Mouse (Mus musculus): Measurements from ENCODE around the gene Blvrb. TPM values are rescaled to one million over a fixed set of nuclear protein-coding genes. Genes with fewer than 3 reads are reported as not detected.

Blvrb gene
- total and polyA plus RNA-seq, 3 experiments = 210 to 245 TPM; not detected in 1

GRCm38 (mm10) chr7:27473156-27473834 lies 25.5 kb downstream of the Blvrb start, which contains the start of gene Sertad3 (continued):
- TF ChIP-seq ZMIZ1 (IDR thresholded peaks at IDR 0.05; ENCODE audit: low read depth, low read length) (peak; percentile 62), ZC3H11A (IDR thresholded peaks at IDR 0.05; ENCODE audit: low read depth, low read length) (no peak), E2F4 (IDR thresholded peaks at IDR 0.05; ENCODE audit: borderline replicate concordance, low read depth, low read length) (peak; percentile 35; the same call in 1 of the 2 replicates), TBP (IDR thresholded peaks at IDR 0.05; ENCODE audit: low read depth, low read length) (peak; percentile 70), GATA1 (IDR thresholded peaks at IDR 0.05; ENCODE audit: low read depth, low read length) (no peak), SIN3A (IDR thresholded peaks at IDR 0.05; ENCODE audit: low read length) (no peak; the same call in 1 of the 2 replicates), KAT2A (conservative IDR thresholded peaks at IDR 0.05; ENCODE audit: low read depth, low read length) (no peak)

GRCm38 (mm10) chr7:27473835-27474489 lies 26.2 kb downstream of the Blvrb start:
- DNase-seq (ENCODE audit: low read depth, low spot score) = no peak
- Histone ChIP-seq H3K27me3 (ENCODE audit: control insufficient read depth in 1 of 2, insufficient read depth in 2 of 2, low read length in 2 of 2) (no peaks in the 10 kb centered on the region), H3K79me2 (ENCODE audit: control insufficient read depth, insufficient read depth, low read length, poor library complexity) (no peaks in the 10 kb centered on the region; the same call in 1 of the 2 replicates), H3K9ac (ENCODE audit: control insufficient read depth, low read depth, low read length, poor library complexity, severe bottlenecking) (peak overlapping the region; percentile 66), H3K36me3 (ENCODE audit: control insufficient read depth in 1 of 2, insufficient read depth in 2 of 2, low read length in 2 of 2) (peaks cover 0 to 10% of the 10 kb centered on the region in 2 experiments; a peak in 2 of 4 replicates), H3K4me3 (ENCODE audit: control insufficient read depth in 1 of 2, insufficient read depth in 1 of 2, low read depth in 2 of 2, low read length in 2 of 2) (peak overlapping the region; percentile 75 to 97), H3K4me1 (ENCODE audit: control insufficient read depth in 1 of 2, insufficient read depth in 2 of 2, low read length in 2 of 2) (peaks cover 2 to 14% of the 10 kb centered on the region in 2 experiments; a peak in 3 of 4 replicates), H3K9me3 (replicated peaks; ENCODE audit: insufficient read depth, low read length) (no peaks in the 10 kb centered on the region), H3K27ac (ENCODE audit: control insufficient read depth, low read depth, low read length) (peak overlapping the region; percentile 64)
- TF ChIP-seq NELFE (IDR thresholded peaks at IDR 0.05; ENCODE audit: low read depth, low read length) = peak; percentile 9
- no peak for TF ChIP-seq ZC3H11A (IDR thresholded peaks at IDR 0.05; ENCODE audit: low read depth, low read length)
- TF ChIP-seq CHD1 (IDR thresholded peaks at IDR 0.05; ENCODE audit: low read depth, low read length) = peak; percentile 68; the same call in 1 of the 2 replicates
- 0 out of 4 replicates have a peak, but pooled peaks of 1 of the 2 experiments have one; percentile 49 for TF ChIP-seq POLR2A (IDR thresholded peaks at IDR 0.05; ENCODE audit: control insufficient read depth in 1 of 2, insufficient read depth in 1 of 2, low read depth in 1 of 2, low read length in 2 of 2, poor library complexity in 1 of 2)
- TF ChIP-seq USF2 (IDR thresholded peaks at IDR 0.05; ENCODE audit: borderline replicate concordance in 1 of 2, insufficient read depth in 1 of 2, low read depth in 1 of 2, low read length in 2 of 2) = no peak
- no peak for TF ChIP-seq GATA1 (IDR thresholded peaks at IDR 0.05; ENCODE audit: low read depth, low read length)
- TF ChIP-seq TAL1 (IDR thresholded peaks at IDR 0.05; ENCODE audit: low read length) = no peak
- no peak; the same call in 1 of the 2 replicates for TF ChIP-seq E2F4 (IDR thresholded peaks at IDR 0.05; ENCODE audit: borderline replicate concordance, low read depth, low read length)
- TF ChIP-seq MAX (IDR thresholded peaks at IDR 0.05; ENCODE audit: low read length) = no peak

- no peaks in the 10 kb centered on the region; the same call in 1 of the 2 replicates for H3K79me2 ChIP-seq (ENCODE audit: control insufficient read depth, insufficient read depth, low read length, poor library complexity)
- peaks cover 2 to 14% of the 10 kb centered on the region in 2 experiments; a peak in 3 of 4 replicates for H3K4me1 ChIP-seq (ENCODE audit: control insufficient read depth in 1 of 2, insufficient read depth in 2 of 2, low read length in 2 of 2)
- H3K4me3 ChIP-seq (ENCODE audit: control insufficient read depth in 1 of 2, insufficient read depth in 1 of 2, low read depth in 2 of 2, low read length in 2 of 2) = peak overlapping the region; percentile 75 to 97
- H3K27me3 ChIP-seq (ENCODE audit: control insufficient read depth in 1 of 2, insufficient read depth in 2 of 2, low read length in 2 of 2) = no peaks in the 10 kb centered on the region
- H3K9me3 ChIP-seq (replicated peaks; ENCODE audit: insufficient read depth, low read length) = no peaks in the 10 kb centered on the region
- H3K36me3 ChIP-seq (ENCODE audit: control insufficient read depth in 1 of 2, insufficient read depth in 2 of 2, low read length in 2 of 2) = peaks cover 0 to 10% of the 10 kb centered on the region in 2 experiments; a peak in 2 of 4 replicates
- peak overlapping the region; percentile 64 for H3K27ac ChIP-seq (ENCODE audit: control insufficient read depth, low read depth, low read length)
- peak; percentile 99 for DNase-seq (ENCODE audit: low read depth, low spot score)
- H3K9ac ChIP-seq (ENCODE audit: control insufficient read depth, low read depth, low read length, poor library complexity, severe bottlenecking) = peak overlapping the region; percentile 66
- TF ChIP-seq RCOR1 (IDR thresholded peaks at IDR 0.05; ENCODE audit: low read depth, low read length) = peak; percentile 51; the same call in 1 of the 2 replicates
- TF ChIP-seq UBTF (IDR thresholded peaks at IDR 0.05; ENCODE audit: borderline replicate concordance, insufficient read depth, low read depth, low read length) = no peak
- peak; percentile 76 for TF ChIP-seq MXI1 (IDR thresholded peaks at IDR 0.05; ENCODE audit: low read depth, low read length)
- TF ChIP-seq USF1 (IDR thresholded peaks at IDR 0.05; ENCODE audit: low read depth, low read length) = 0 out of 2 replicates have a peak, but pooled peaks have one; percentile 35
- peak; percentile 75; the same call in 1 of the 2 replicates for TF ChIP-seq BHLHE40 (IDR thresholded peaks at IDR 0.05; ENCODE audit: borderline replicate concordance, low read depth, low read length)
- TF ChIP-seq CTCF (IDR thresholded peaks at IDR 0.05 in 2 of 3, conservative IDR thresholded peaks at IDR 0.05 in 1 of 3; ENCODE audit: control insufficient read depth in 1 of 3, insufficient read depth in 1 of 3, low read depth in 2 of 3, low read length in 3 of 3, poor library complexity in 1 of 3, severe bottlenecking in 1 of 3) = peak; percentile 56 to 81 (median 64)
- TF ChIP-seq ELF1 (IDR thresholded peaks at IDR 0.05; ENCODE audit: low read depth, low read length) = peak; percentile 75
- peak; percentile 46; the same call in 1 of the 2 replicates for TF ChIP-seq NELFE (IDR thresholded peaks at IDR 0.05; ENCODE audit: low read depth, low read length)
- TF ChIP-seq KAT2A (conservative IDR thresholded peaks at IDR 0.05; ENCODE audit: low read depth, low read length) = peak; percentile 90
- peak; percentile 41; the same call in 1 of the 2 replicates for TF ChIP-seq SMC3 (IDR thresholded peaks at IDR 0.05; ENCODE audit: low read depth, low read length)
- TF ChIP-seq HCFC1 (IDR thresholded peaks at IDR 0.05; ENCODE audit: low read depth, low read length) = peak; percentile 99
- no peak for TF ChIP-seq GATA1 (IDR thresholded peaks at IDR 0.05; ENCODE audit: low read depth, low read length)
- TF ChIP-seq POLR2AphosphoS5 (IDR thresholded peaks at IDR 0.05; ENCODE audit: borderline replicate concordance, low read depth, low read length) = no peak
- no peak for TF ChIP-seq TAL1 (IDR thresholded peaks at IDR 0.05; ENCODE audit: low read length)
- TF ChIP-seq POLR2A (IDR thresholded peaks at IDR 0.05; ENCODE audit: control insufficient read depth in 1 of 2, insufficient read depth in 1 of 2, low read depth in 1 of 2, low read length in 2 of 2, poor library complexity in 1 of 2) = peak in 1 of 2 experiments; percentile 73; a peak in 2 of 4 replicates
- TF ChIP-seq CHD1 (IDR thresholded peaks at IDR 0.05; ENCODE audit: low read depth, low read length) = no peak
Measured at GRCm38 (mm10) chr7:27474490-27474954, 26.7 kb downstream of the Blvrb start.
